Mouse (Mus musculus): Measurements from ENCODE around the gene Ppa1.

The Ppa1 gene

GRCm38 (mm10) chr10:61646557-61646956 is 1.8 kb upstream of the Ppa1 start:
- DNase-seq (ENCODE audit: low read depth, low spot score): no peak

GRCm38 (mm10) chr10:61648737-61649645 is 639 bp downstream of the Ppa1 start:
- peak; percentile 58 for DNase-seq (ENCODE audit: low read depth, low spot score)

GRCm38 (mm10) chr10:61654105-61654504 is 5.8 kb downstream of the Ppa1 start:
- DNase-seq (ENCODE audit: low read depth, low spot score): no peak

DNA sequence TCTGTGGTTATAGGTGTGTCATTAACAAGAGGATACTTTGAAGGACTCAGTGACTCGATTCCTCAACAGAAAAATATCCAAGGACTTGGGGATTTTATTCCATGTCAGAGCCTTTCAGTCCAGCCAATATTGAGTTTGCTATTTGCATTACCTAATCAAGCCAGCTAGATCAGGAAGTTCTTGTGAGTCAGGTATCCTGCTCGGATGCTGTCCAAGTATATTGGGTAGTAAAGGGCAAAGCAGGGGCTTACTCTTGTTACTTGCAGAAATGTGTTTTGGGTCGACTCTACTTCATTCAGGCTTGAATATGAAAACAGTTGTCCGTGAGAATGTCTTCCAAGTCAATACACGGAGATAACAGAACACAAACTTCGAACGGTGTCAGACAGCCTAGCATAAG is 6.3 kb downstream of the Ppa1 start:
- DNase-seq (ENCODE audit: low read depth, low spot score): no peak

DNA sequence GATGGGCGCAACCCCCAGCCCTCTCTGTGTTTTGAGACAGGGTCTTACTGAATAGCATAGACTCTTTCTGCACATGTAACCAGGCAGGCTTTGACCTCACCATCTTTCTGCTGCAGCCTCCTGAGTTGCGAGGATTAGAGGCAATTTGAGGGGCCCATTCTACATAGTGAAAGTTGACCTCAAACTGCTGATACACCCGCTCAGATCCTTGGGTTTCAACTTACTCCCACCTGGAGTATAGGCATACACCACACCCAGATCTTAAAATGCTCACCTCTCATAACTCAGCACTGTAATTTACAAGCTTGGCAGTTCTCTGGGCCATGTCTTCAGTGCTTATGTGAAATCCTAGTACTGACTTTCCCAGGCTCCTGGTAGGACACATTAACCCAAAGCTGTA is 6.8 kb downstream of the Ppa1 start:
- no peak for DNase-seq (ENCODE audit: low read depth, low spot score)

GRCm38 (mm10) chr10:61656928-61657882 is 8.9 kb downstream of the Ppa1 start:
- no peak for DNase-seq (ENCODE audit: low read depth, low spot score)

- peak; percentile 78 for DNase-seq (ENCODE audit: low read depth, low spot score)
Observed at GRCm38 (mm10) chr10:61657985-61658384, 9.6 kb downstream of the Ppa1 start.

DNA sequence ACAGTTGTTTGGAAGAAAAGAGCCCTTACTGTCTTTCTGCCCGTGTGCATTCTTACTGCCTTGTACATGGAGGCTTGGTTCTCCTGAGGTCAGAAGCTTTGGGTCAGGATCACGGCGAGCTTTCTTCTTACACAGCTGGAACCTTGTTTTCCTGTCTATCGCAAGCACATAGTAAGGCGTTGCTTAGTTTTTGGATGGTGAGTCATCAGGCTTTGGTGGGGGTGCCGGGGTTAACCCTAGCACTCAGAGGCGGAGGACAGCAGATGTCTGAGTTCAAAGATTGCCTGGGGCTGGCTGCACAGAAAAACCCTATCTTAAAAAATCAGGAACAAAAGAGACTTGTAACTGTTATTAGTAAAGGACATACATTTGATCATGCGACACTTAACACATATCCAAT is 13.5 kb downstream of the Ppa1 start:
- DNase-seq (ENCODE audit: low read depth, low spot score): peak; percentile 87

GRCm38 (mm10) chr10:61662391-61662988 is 14.1 kb downstream of the Ppa1 start:
- DNase-seq (ENCODE audit: low read depth, low spot score): no peak

DNA sequence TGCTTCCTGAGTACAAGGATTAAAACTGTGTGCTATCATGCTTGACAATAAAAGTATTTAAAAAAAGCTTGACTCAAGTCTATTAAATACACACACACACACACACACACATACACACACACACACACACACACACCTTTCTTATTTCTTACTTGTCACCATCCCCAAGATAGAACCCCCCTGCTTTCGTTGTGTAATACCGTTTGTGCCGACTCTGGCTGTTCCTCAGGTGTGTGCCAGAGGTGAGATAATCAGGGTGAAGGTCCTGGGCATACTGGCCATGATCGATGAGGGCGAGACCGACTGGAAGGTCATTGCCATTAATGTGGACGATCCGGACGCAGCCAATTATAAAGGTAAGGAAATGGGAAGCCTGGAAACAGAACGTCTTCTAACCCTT is 16.8 kb downstream of the Ppa1 start:
- DNase-seq (ENCODE audit: low read depth, low spot score): no peak

GRCm38 (mm10) chr10:61665651-61666050 is 17.3 kb downstream of the Ppa1 start:
- no peak for DNase-seq (ENCODE audit: low read depth, low spot score)

DNA sequence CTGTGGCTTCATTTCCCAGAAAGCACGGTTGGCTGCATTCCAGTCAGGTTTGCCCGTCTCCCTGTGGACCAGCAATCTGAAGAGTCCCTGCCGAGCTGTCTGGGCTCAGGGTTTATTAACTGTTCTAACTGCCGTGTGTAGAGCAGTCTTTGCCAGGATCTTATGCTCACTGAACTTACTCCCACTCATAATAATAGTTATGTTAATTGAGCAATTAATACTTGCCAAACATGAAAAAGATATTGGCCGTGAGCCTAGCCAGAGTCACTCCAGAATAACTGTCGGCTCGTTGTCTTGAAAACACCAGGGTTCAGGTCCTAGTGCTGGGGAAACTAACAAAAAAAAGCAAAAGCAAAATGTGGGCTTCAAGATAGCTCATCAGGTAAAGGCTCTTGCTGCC is 20.9 kb downstream of the Ppa1 start:
- no peak for DNase-seq (ENCODE audit: low read depth, low spot score)

- peak; percentile 88 for DNase-seq (ENCODE audit: low read depth, low spot score)
Observed at GRCm38 (mm10) chr10:61669896-61670295, 21.5 kb downstream of the Ppa1 start.

- DNase-seq (ENCODE audit: low read depth, low spot score): no peak
Observed at GRCm38 (mm10) chr10:61670758-61671157, 22.4 kb downstream of the Ppa1 start.

- DNase-seq (ENCODE audit: low read depth, low spot score): no peak
Observed at GRCm38 (mm10) chr10:61675935-61676334, 27.6 kb downstream of the Ppa1 start.

DNA sequence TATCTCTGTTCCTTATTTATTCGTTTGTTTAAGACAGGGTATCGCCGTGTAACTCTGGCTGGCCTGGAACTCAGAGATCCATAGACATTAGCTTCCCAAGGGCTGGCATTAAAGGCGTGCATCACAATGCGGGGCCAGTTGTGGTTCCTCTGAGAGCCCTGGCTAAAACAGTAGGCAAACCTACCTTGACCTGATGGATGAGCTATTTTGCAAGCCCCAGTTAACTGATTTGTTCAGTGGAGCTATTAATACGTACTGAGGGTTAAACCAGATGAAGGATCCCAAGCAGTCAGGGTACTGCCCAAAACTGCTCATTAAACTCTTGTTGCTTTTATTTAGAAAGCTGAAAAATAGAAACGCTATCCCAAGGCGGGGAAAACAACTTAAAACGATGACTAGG is 31.2 kb downstream of the Ppa1 start:
- no peak for DNase-seq (ENCODE audit: low read depth, low spot score)

DNA sequence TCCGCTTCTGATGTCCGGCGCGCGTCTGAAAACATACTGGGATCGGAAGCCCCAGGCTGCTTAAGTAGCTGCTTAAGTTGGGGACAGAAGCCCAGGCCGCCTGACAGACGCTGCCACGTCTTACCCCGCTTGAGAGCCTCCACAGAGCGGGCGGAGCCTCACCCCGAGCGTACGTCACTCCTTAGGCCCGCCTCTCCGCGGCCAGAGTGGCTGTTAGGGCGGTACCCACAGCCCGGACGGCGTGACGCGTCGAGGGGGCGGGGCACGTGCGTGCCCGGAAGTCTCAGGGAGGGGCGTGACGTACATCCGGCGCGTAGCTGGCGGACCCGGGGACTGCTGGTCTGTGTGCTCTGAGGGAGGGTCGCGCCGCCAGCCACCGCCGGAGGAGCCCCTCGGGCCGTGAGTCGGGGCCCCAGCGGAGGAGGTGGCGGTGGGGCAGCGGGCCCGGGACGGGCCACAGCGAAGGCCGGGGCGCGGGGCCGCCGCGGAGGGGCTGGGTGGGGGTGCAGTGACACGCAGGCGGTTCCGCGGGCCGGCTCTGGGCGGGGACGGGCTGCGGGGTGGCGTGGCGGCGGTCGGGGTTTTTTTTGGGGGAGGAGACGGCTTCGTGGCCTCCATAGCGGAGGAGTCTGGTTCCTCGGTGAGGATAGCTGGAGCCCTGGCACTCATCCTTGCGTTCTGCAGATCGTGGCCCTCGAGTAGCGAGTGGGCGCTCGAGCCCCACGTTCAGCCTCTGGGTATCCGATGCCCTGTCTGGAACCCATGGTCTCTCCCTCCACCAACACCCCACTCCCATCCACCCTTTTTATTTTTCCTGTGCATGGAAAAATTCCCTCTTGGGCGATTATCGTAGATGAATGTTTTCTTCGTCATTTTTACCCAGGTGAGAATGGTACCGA is 31.9 kb downstream of the Ppa1 start, which contains the start of gene Sar1a:
Gene Sar1a (plus strand): TSS at position 285 of the 899 bp plus-strand sequence.
- DNase-seq (ENCODE audit: low read depth, low spot score): peak; percentile 95

DNA sequence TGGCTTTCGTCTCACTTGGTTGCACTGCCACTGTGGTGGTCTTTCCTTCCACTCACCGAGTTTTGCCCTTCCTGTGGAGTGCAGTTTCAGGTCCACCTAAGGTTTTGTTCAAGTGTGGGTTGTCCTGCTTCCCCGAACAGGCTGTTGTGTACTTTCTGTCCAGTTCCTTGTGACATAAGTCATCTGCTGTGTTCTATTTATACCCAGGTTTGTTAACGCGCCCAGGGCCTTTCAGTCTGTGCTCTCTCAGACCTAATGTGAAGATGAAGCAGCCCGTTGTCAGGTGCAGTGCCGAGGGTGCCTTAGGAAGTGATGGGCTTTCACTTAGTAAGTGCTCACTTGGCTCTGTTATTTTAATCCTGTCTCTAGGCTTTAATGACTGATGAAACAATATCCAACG is 41.1 kb downstream of the Ppa1 start:
- no peak for DNase-seq (ENCODE audit: low read depth, low spot score)

GRCm38 (mm10) chr10:61693563-61693962 is 45.2 kb downstream of the Ppa1 start:
- no peak for DNase-seq (ENCODE audit: low read depth, low spot score)

DNA sequence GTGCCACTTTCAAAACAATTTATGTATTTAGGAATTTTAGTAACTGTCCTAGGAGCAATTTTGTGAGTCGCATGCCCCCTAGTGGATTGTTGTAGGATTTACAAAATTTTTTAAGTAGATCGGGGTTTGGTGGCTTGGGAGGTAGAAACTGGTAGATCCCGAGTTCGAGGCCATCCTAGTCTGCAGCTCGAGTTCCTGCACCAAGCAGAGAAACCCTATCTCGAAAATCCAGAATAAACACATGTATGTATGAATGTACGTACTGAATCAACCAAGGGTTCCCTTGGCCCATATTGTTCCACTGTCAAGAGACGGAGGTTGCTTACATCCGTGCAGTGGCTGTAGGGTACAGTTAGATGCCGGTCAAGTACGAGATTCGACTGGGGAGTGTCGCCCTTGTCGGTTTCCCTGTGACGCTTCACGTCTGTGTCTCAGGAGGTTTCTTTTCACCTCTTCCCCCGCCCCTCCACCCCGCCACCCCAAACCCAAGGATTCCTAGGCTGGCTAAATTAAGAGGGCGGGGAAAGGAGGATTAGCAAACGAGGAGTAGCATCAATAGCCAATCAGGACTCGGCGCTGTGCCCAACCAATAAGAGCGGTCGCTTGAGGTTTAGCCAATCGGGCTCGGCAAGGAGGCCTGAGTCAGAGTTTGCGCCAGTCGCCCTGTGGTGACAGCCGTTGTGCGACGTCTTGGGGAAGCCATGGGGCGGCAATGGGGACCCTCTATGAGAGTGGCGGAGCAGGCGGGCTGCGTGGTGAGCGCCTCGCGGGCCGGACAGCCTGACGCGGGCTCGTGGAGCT is 46.7 kb downstream of the Ppa1 start, which contains the start of gene Tysnd1:
Gene Tysnd1 (plus strand): TSS at position 645 of the 801 bp plus-strand sequence.
- DNase-seq (ENCODE audit: low read depth, low spot score): peak; percentile 99
